Mouse (Mus musculus): ENCODE data around the gene Clca3a2.
"Not testable (repeated sequence)": the region's sequence is repeated elsewhere in the genome, so short reads cannot be mapped to it uniquely, and the experiment has no call there.

The Clca3a2 gene

GRCm38 (mm10) chr3:144819219-144819618 is at the start of gene Clca3a2:
TSS of gene Clca3a2 (minus strand) at chr3:144819494.
- DNase-seq: not testable (repeated sequence)

GRCm38 (mm10) chr3:144849584-144849983 is 30.3 kb upstream of the Clca3a2 start:
- no peak for DNase-seq

GRCm38 (mm10) chr3:144849014-144849556 is 29.8 kb upstream of the Clca3a2 start, which contains the start of gene Clca3b:
TSS of gene Clca3b (minus strand) at chr3:144849357.
- DNase-seq: not testable (repeated sequence)

- no peak for DNase-seq
Measured at GRCm38 (mm10) chr3:144827257-144827656, 8.0 kb upstream of the Clca3a2 start.

GRCm38 (mm10) chr3:144825151-144825550 is 5.9 kb upstream of the Clca3a2 start:
- peak; percentile 47 for DNase-seq

DNA sequence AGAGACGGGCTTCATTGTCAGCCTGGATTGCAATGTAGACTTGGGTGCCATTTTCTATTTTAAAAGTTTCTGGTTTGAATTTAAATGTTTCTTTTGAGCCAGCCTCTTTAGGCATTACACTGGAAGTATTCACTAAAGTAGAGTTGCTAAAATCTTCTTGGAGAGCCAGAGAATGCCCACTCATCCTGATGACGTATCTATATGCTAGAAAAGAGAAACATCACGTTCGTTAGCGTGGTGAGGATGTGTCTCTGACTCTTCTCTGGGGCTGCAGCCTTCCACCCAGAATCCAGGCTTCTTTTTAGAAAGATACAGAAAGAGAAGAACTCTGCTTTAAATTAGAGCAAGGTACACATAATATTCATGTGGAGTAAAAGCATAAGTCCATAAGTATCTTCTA is 4.0 kb upstream of the Clca3a2 start:
- no peak for DNase-seq

- no peak for DNase-seq
Measured at GRCm38 (mm10) chr3:144820632-144821031, 1.3 kb upstream of the Clca3a2 start.

DNA sequence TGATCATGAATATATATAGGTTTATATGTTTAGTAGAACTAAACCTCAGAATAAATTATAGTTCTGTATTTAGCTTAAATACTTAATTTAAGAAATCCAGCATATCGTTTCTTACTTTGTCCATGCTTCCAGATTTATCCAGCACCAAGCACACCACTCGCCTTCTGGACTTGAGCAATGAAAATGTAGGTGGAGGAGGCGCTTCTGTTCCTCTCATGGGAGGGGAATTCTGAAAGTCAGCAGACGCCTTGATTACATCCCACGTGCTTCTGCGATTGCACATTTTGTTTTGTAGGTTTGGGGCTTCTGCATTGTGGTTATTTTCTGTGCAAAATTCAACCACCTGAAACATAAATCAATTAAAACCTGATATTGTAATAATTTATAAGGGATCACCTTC is 6.0 kb downstream of the Clca3a2 start:
- not testable (repeated sequence) for DNase-seq

- no peak for DNase-seq
Measured at GRCm38 (mm10) chr3:144811821-144812220, 7.5 kb downstream of the Clca3a2 start.

DNA sequence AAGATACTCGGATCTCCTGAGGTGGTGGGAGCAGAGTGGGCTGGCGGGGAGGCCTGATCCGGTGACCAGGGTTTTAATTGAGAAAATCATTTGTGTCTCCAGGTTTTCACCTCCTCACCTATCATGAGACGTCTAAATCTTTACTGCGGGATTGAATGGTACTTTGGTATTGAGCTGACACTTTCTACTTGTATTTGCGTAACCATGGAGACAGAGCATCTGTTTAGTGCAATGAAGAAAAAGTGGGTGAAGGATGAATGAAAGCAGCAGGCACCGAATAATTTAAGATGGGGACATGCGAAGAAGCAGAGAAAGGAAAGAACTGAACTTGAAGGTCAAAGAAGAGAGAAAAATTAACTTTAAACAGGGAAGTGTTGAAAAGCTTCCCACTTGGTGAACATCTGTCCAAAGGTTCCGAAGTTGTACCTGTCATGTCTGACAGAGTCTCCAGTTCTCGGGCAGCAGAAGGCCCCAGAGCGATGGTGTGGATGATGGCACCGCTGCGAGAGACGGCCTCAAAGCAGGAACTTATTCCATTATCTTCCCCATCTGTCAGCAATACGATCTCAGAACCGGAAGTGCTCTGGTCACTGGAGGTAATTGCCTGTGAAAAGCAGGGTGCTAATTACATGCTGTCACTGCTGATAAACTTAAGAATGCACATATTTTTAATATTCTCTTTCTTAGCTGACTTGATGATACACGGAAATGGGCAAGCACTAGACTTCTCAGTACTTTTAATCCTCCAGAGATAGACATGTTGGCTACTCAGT is 11.0 kb downstream of the Clca3a2 start:
- DNase-seq: not testable (repeated sequence)

DNA sequence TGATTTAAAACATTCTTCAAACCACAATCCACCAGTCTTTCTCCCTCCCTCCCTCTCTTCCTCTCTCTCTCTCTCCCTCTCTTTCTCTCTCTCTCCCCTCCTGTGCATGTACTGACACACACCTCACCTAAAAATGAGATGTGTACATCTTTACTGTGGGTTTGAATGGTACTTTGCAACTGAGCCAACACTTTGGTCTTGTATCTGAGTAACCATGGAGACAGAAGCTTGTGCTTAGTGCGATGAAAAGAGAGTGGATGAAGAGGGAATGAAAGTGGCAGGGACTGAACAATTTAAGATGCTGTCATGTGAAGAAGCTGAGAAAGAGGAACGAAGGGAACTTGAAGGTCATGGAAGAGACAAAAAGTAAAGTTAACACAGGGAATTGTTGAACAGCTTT is 12.7 kb downstream of the Clca3a2 start:
- DNase-seq: not testable (repeated sequence)

- DNase-seq: no peak
Measured at GRCm38 (mm10) chr3:144801861-144802260, 17.4 kb downstream of the Clca3a2 start.

DNA sequence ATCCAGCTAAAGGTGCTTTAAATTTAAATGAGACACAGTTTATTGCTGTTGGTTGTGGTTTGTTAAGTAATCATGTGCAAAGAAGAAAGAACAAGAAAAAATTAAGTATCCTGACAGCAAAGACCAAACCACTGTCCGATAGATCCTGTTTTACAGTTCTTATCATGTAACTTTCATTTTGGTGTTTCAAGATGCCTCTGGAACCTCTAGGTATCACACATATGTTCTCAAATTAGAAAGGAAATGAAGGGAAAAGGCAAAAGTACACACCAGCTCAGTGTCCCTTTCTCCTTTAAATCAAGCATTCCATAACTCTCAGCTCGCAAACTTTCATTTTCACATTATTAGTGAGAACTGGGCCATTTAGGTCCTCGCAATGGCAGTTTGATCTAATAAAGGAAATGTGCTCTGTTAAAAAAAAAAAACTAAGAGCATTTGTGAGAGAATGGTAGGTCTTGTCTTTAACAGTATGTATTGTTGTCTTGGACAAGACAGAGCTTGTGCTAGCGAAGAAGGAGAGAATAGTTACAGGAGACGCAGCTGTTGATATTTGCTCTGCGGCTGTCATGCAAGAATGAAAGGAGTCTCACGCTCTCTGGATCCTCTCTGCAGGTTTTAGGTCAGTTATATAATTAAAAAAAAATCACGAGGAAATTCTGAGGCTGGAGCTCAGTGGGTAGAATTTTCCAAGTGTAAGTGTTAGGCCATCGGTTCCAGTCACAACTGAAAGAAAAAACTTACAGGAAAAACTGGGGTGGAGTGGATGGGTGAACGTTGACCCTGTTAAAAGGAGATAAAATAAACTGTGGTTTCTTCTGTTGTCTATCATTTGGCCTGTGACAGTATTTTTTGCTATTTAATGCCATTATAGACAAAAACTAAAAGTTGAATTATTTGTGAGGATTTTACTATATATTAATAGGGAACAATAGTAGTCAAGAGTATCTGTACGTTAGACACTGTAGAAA is 33.8 kb downstream of the Clca3a2 start:
- no peak for DNase-seq

- DNase-seq: no peak
Measured at GRCm38 (mm10) chr3:144765161-144765560, 54.1 kb downstream of the Clca3a2 start.

GRCm38 (mm10) chr3:144761454-144761853 is 57.8 kb downstream of the Clca3a2 start:
- DNase-seq: no peak

DNA sequence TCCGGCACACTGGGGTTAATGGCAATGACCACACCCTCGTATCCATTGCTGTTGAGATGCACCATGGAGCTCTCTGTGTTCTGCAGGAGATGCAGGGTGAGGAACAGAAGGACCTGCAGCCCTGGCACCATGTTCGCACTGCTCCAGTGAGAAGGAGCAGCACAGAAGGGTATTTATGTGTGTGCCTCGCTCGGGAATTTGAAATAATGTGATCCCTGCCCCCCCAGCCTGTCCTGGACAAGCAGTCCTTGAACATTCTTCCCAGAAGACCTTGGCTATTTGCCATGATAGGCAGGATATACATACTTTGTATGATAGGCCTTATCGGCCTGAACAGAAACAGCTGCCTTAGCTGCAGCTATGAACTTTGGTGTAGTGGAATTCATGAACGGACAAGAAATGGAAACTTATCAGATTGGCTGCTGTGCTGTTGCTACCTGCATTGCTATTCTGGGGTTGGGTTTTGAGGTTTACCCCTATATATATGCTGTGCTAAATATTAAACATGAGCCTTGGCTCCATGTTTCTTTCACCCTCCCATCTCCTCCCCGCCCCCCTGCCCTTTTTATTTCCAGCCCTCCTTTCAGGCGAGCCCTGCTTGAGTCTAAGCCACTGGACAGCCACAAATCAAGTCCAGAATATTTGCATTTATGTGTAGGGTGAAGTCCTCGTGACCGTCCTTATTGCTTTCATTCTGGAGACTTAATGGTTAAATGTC is 58.5 kb downstream of the Clca3a2 start, which contains the start of gene Clca3a1:
Clca3a1 (minus strand) TSS at position 386 of the 718 bp plus-strand sequence.
- no peak for DNase-seq

- DNase-seq: no peak
Measured at GRCm38 (mm10) chr3:144759719-144760118, 59.6 kb downstream of the Clca3a2 start.

DNA sequence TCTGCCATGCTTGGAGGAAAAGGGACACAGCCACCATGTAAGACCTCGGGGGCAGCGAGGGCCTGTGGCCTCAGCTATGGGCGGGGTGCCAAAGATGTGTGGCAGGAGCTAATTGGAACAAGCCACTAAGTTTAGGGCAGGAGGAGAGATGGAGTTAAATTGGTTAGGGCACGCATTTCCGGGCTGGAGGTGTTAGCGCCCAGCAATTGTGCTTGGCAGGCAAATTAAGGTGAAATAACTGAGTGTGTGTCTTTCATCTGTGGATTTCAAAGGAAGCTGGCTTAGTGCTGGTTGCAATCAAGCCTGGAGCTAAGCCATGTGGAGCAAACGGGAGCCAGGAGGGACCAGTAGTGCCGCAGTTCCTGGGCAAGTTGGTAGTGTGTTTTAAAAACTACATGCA is 63.2 kb downstream of the Clca3a2 start:
- DNase-seq: not testable (repeated sequence)

GRCm38 (mm10) chr3:144753120-144753519 is 66.2 kb downstream of the Clca3a2 start:
- DNase-seq: peak; percentile 8

GRCm38 (mm10) chr3:144749062-144749963 is 70.0 kb downstream of the Clca3a2 start:
- not testable (repeated sequence) for DNase-seq

- DNase-seq: not testable (repeated sequence)
Measured at GRCm38 (mm10) chr3:144747706-144748105, 71.6 kb downstream of the Clca3a2 start.
